Mouse (Mus musculus) adrenal gland (tissue): ENCODE measurements around the gene Slc5a5.

Experiments used
- intact Hi-C: fragments of 180-260 bp; cut with DNase I; formaldehyde crosslinking; loops from one replicate; pipeline ENCODE4 v1.15.1; 2025
- long read RNA-seq, 2 experiments: library from polyadenylated mRNA; unstranded; transcript quantifications; one replicate each; pipeline ENCODE4 v2.0.0; 2020; ENCODE audit warnings: borderline replicate concordance in 1 of 2; ENCODE audit not compliant: insufficient replicate concordance in 1 of 2

Slc5a5 gene
- long read RNA-seq, experiment 1, partial matches to known transcripts, result 0 of 1 reads
- long read RNA-seq, experiment 1, other reads (novel, unspliced or antisense), result 0 of 1 reads
- long read RNA-seq, experiment 2, result 0 reads

DNA sequence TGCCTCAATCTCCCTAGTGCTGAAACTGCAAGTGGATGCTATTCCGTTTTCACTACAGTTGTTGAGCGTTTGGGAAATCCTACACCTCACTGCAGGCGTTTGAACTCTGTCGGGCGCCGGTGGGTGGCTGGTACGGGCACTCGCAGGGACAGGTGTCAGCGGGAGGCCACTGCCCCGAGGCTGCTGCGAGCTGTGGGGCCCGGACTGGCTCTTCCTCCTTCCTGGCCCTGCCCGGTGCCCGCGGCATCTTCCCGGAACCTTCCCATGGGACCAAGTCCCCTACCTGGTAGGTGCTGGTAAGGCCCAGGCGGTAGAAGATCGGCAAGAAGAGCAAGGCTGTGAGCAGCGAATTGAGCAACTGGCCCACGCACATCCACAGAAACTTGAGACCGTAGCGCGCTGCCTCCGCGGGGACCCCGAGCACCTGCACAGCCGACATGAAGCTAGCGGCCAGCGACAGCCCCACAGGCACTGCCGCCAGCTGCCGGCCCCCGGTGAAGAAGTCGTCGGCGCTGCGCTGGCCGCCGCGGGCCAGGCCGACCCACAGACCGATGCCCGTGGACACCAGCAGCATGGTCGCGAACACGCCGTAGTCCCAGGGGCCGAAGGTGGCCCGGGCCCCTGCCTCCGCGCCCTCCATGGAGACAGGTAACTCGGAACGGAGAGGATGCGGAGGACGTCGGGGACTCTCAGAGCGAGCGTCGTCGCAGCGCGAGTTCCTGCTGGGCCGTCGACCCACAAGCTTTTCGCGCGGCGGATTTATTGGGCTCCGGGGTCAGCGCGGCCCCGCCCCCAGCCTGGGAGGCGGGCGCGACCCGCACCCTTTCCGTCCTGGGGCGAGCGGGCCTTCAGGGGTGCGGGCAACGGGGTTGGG, at the start of gene Slc5a5:
Gene Slc5a5, minus strand, starts transcription at position 736 of the 874 bp plus-strand sequence.
- intact Hi-C loops, result loop anchor here (2.0 kb wide), 1 partner anchor 17 kb away; no protein-coding TSS in a partner anchor

GRCm38 (mm10) chr8:70941478-70941877, 48.9 kb upstream of the Slc5a5 start:
- intact Hi-C loops, result no loop called here

DNA sequence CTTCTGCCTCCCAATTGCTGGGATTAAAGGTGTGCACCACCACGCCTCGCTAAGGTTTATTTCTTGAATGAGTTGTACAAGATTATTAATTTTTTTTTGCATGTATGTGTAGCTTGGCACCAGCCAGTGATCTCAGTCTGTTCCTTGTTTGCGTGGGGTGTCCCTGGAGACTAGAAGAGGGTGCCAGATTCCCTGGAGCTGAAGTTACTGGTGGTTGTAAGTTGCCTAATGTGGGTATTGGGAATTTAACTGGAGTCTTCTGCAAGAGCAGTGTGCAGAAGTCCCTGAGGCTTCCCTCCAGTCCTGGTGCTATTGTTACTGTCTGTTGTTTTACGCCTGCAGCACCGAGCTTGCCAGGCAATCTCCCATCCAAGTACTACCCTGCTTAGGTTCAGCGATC, 44.6 kb upstream of the Slc5a5 start:
- intact Hi-C loops, result no loop called here

DNA sequence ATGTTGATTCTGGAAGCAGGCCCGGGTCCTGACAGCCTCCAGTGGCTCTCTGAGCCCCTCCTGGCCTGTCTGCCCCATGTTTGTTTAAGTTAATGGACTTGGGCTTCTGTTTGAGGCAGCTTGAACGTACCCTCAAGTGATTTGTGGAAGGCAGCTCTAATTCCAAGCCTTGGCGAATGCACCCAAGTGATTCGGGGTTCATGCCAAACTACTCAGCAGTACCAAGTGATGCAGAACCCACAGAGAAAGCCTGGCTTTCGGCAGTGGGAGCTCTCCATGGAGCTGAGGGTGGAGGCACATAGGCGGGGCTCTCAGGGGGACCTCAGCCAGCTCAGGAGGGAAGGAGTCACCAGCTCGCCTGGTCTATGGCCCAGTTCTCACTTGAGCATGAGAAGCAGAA, 42.2 kb upstream of the Slc5a5 start:
- intact Hi-C loops, result no loop called here

DNA sequence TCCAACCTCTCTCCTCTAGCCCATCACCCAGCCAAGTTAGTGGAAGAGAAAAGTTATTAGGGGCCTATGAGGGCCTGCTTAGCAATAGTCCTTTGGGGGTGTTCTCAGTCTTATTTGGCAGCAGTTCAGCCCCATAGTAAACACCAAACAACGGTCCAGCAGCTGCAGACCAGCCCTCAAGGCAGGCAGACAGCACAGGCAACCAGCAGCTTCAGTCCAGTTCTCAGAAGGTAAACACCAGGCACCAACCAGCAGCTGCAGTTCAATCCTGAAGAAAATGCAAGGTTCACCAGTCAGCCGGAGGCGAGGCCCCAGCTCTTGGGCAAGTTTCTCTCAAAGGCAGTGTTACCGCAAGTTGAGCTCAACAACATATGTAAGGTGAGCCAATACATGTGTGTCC, 40.5 kb upstream of the Slc5a5 start:
- intact Hi-C loops, result no loop called here

GRCm38 (mm10) chr8:70931731-70932130, 39.2 kb upstream of the Slc5a5 start:
- intact Hi-C loops, result no loop called here

DNA sequence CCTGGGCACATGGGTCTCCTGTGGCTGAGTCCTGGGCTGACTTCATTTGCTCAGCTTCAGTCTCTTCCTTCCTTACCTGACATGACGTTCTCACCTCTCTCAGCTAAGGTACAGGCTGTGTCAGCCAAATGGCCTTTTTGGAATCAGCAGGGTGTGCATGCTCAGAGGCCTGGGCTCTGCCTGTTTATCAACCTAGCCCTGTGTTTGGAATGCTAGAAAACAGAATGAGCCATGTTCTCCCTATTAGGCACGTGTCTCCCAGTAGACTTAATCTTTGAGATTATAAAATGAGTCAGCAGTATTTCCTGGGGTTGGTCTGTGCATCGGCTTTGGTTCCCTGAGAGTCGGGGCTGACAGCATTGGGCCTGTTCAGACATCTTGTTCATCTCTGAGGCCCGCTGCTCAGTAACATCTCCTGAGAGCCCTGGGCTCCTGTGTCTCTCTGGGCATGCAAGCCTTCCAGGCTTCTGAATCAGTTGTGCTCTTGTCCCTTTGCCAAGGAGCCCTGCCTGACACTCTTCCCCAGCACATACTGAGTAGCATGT, 36.3 kb upstream of the Slc5a5 start:
- intact Hi-C loops, result no loop called here

DNA sequence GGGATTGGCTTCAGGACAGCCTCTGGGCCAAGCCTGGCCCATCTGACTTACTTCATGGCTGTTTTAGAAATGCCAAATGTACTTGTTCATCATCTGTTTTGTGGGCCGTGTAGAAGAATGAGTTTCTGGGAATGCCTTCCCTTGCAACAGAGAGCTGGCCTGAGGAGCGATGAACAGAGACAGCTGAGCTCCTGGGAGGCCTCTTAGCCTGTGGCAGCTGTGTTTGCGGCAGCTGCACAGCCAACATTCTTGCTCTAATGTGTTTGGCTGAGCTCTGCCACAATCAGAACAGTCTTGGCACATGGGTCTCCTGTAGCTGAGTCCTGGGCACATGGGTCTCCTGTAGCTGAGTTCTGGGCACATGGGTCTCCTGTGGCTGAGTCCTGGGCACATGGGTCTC, 35.5 kb upstream of the Slc5a5 start:
- intact Hi-C loops, result no loop called here

- intact Hi-C loops, result no loop called here
These were observed 33.8 kb upstream of the Slc5a5 start for GRCm38 (mm10) chr8:70926396-70926795.

DNA sequence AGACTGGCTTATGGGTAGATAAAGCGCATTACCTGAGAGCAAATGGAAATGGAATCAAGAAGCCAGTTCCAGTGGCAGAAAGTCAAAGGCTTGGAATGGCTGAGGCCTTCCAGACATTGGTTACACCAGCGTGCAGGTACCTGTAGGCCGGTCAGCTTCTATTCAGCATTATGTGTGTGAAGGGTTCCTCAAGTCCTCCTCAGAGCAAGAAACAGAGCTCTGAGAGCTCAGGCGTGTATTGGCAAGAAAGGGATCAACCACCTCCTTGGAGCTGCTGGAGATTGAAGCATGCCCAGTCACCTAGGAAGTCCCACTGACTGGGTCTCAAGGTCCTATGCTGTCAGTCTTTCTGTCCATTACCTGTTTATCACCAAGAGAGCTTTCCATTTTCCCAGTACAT, 33.2 kb upstream of the Slc5a5 start:
- intact Hi-C loops, result no loop called here

DNA sequence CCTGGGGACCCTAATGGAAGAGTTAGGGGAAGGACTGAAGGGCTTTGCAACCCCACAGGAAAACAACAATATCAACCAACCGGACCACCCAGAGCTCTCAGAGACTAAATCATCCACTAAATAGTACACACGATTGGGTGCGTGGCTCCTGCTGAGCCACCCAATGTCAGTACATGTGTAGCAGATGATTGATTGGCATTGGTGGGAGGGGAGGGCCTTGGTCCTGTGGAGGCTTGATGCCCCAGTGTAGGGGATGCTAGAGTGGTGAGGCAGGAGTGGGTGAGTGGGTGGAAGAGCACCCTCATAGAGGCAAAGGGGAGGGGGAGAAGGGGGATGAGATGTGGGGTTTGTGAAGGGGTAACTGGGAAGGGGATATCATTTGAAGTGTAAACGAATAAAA, 31.6 kb upstream of the Slc5a5 start:
- intact Hi-C loops, result no loop called here

DNA sequence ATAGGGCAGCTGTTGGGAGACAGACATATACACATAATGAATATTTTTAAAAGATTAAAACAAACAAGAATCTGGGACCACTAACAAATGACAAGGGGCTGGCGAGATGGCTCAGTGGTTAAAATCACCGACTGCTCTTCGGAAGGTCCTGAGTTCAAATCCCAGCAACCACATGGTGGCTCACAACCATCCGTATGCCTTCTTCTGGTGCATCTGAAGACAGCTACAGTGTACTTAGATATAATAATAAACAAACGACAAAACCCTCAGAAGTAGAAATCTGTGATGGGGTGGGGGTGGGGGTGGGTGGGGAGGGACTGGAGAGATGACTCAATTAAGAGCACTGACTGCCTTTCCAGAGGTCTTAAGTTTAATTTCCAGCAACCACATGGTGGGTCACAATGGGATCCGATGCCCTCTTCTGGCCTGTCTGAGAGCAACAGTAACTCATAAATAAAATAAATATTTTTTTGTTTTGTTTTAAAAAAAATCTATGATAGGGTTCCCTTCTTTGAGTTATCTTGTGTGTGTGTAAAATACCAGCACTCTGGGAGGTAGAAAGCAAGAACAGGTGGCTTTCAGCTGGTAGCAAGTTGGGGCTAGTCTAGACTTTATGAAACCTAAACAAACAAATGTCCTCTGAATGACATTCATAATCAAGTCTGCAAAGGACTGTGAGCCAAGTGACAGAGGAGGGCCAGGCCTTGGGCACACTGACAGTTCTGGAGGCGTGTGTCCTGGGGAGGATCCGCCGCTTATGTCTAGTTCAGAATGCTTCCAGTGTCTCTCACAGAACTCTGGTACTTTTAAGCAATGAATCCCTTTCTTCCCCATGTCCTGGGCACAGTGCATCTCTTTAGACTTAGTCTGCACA, 27.7 kb upstream of the Slc5a5 start:
- intact Hi-C loops, result no loop called here

DNA sequence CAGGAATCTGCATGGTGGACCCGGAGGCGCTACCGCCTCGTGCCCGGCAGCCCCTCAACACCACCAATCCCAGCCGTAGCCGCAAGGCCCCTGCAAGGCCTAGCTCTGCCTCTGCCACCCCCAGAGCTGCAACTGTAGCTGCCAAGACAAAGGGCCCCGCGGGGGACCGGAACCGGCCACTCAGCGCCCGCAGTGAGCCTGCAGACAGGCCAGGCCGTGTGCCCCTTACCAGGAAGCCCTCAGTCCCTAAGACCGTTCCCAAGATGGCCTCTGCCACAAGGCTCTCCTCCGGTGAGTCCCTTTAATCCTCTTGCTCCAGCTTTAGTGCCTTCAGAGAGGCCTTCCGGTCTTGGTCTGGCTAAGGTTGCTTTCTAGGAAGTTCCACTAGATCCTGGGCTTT, 22.1 kb upstream of the Slc5a5 start:
- intact Hi-C loops, result no loop called here

- intact Hi-C loops, result no loop called here
These were observed 21.0 kb upstream of the Slc5a5 start for GRCm38 (mm10) chr8:70913523-70913922.

DNA sequence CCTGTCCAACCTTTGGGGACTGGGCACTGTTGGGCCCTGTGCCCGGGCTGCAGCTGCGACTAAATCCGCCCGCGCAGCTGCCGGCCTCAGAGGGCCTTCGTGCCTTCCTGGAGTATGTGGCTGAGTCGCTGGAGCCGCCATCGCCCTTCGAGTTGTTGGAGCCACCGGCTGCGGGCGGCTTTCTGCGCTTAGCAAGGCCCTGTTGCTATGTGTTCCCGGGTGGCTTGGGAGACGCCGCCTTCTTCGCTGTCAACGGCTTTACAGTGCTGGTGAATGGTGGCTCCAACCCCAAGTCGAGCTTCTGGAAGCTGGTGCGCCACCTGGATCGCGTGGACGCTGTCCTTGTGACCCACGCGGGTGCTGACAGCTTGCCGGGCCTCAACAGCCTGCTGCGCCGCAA, 20.4 kb upstream of the Slc5a5 start:
- intact Hi-C loops, result no loop called here

DNA sequence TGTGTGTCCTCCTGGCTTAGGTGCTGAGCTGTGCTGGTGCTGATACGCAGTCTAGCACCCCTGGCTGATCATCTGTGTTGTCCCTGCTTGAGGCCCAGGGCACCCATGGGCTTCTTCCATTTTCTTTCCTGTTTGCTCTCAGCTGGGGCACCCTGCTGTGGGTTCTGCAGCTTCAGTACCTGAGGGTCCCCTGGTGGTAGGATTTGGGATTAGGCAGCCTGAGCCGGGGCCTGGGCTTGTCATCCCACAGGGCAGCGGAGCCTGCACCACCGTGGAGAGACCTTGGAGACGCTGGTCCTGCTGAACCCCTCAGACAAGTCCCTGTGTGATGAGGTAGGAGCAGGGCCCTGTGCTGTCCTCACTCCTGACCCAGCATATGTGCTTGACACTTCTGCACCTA, 19.0 kb upstream of the Slc5a5 start:
- intact Hi-C loops, result no loop called here

DNA sequence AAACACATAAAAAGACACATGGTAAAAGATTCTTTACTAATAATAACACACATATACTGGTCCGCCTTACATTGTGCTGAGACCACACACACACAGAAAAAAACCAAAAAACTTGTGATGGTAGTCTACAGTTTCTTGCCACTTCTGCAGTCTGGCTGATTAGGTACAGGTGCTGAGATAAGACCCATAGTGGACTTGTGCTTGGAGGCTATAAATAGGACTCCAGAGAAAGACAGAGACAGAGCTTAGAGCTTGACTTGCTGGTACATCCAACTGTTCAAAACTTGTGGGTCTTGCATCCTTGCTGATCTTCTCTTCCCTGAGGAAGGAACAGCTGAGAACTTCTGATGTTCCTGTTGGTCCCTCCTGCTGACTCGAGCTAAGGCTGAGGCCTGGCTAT, 15.0 kb upstream of the Slc5a5 start:
- intact Hi-C loops, result loop anchor here (10.0 kb wide), 1 partner anchor 297 kb away; no protein-coding TSS in a partner anchor

DNA sequence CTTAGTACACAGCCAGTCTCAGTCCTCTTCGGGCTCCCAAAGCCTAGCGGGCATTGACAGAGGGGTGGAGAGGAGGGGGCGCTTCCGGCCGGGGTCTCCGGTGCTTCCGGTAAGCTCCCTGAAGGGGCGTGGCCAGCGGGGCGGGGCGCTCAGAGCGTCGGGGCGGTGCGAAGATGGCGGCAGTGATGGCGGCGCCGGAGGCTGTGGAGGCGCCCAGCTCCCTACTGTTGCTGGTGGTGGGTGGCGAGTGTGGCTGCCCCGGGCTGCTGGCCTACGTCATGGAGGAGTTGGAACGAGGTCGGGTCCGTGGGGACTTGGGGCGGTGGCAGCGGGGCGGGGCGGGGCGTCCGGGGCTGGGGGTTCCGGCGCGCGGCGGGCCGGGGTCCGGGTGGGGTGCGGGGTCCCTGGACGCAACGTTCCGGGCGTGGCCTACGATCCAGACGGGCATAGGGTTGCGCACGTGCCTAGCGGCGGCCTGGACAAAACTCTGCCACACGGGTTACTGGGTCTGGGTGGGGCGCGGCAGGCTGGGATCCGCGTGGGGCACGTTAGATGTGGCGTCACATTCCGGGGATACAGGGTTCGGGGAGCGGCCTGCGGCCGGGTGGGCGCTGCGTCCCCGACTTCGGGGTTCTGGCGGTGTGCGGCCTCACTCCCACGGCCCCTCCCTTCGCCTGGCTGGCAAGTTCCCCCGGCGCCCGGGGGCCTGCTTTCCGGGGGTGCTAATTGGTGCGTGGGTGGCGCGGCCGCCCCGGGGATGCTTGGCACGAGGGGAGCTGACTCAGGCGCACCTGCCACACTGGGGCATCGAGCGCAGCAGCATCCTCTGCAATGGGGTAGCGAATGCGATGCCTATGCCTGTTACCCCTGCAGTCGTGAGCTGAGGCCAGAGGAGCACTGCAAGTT, 13.5 kb upstream of the Slc5a5 start, which contains the start of gene Map1s:
Gene Map1s, plus strand, starts transcription at position 102 of the 906 bp plus-strand sequence.
- intact Hi-C loops, result loop anchor here (10.0 kb wide), 1 partner anchor 299 kb away; no protein-coding TSS in a partner anchor

DNA sequence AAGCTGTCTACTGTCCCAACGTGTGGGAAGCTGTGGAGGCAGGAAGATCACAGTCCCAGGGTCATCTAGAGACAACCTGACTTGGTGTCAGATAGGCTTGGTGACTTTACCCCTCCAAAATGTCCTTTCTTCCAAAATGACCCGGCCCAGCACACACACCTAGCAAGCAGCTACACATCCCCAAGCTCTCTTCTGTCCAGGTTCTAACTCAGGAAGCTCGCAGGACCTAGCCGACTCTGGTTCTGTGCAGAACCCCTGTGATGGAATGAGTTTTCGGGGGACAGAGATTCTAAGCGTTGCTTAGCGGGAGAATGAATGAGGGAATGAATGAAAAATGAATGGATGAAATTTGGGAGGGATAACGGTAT, 12.9 kb upstream of the Slc5a5 start:
- intact Hi-C loops, result loop anchor here (10.0 kb wide), 1 partner anchor 299 kb away; no protein-coding TSS in a partner anchor

- intact Hi-C loops, result loop anchor here (10.0 kb wide), 1 partner anchor 300 kb away; no protein-coding TSS in a partner anchor
These were observed 12.0 kb upstream of the Slc5a5 start for GRCm38 (mm10) chr8:70904532-70904931.
